Mouse (Mus musculus): ENCODE measurements at regions not wholly inside any gene's neighbourhood (a gene's known extent, or its start where the extent isn't known, plus 50 kb on each side); places are given as distances from the start of the nearest gene placed in this dataset.

DNA sequence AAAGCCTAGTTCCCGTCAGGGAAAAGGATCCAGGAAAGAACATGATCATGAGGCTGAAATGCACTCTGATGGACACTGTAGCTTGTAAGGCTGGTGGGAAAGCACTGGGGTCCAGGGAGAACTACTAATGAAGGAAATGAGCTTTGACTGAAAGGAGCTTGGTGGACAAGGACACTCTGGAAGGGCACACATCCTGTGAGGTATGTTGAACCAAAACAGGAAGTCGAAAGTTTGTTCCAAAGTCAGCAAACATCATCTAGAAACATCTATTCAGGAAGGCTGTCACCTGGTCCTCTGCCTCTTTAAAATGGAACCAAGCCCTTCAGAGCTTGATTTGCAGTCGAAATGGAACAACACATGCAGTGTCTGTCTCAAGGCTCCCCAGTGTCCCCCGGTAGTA is 143.1 kb downstream of the Hlx start:
- TF ChIP-seq CTCF (IDR thresholded peaks at IDR 0.05; ENCODE audit: borderline replicate concordance, extremely low read depth, insufficient read depth, insufficient read length) (no peak), POLR2A (IDR thresholded peaks at IDR 0.05; ENCODE audit: borderline replicate concordance, extremely low read depth, insufficient read depth, insufficient read length, poor library complexity, severe bottlenecking) (no peak)

Measured in brain, embryonic 14.5 days (tissue).